Mouse (Mus musculus) CH12.LX (cell line): Measurements from ENCODE around the gene Washc1. TPM values are rescaled to one million over a fixed set of nuclear protein-coding genes. Genes with fewer than 3 reads are reported as not detected.

Experiments
- DNase-seq: peaks from one replicate; pipeline ENCODE4 v3.0.0-alpha.2; 2013; ENCODE audit errors: extremely low read depth
- H3K27ac ChIP-seq: 2 replicates; pipeline ENCODE4 v1.5.1; 2012; ENCODE audit warnings: low read depth, mild to moderate bottlenecking, control low read depth, moderate library complexity; ENCODE audit not compliant: insufficient read depth
- H3K27me3 ChIP-seq: replicated peaks from 2 replicates; pipeline ENCODE3; 2012; ENCODE audit warnings: inconsistent platforms
- H3K36me3 ChIP-seq, 2 experiments: replicated peaks in 1 of 2; 2 replicates each; pipeline versions ENCODE3 to v1.6.1; 2012; ENCODE audit warnings: inconsistent platforms in 1 of 2, low read length in 1 of 2, mild to moderate bottlenecking in 1 of 2, mixed read lengths in 1 of 2, moderate library complexity in 1 of 2; ENCODE audit not compliant: control insufficient read depth in 1 of 2, insufficient read depth in 1 of 2
- H3K4me1 ChIP-seq, 2 experiments: 2 replicates each; pipeline ENCODE4 v1.6.1; 2012; ENCODE audit warnings: inconsistent platforms in 1 of 2, moderate library complexity in 1 of 2; ENCODE audit not compliant: insufficient read depth in 2 of 2, control insufficient read depth in 1 of 2
- H3K4me2 ChIP-seq: 2 replicates; pipeline ENCODE4 v1.6.1; 2012; ENCODE audit warnings: low read depth, mild to moderate bottlenecking, control low read depth; ENCODE audit not compliant: poor library complexity, insufficient read depth, severe bottlenecking
- H3K4me3 ChIP-seq, 3 experiments: fragments of 150-350 bp in 1 of 3; sonication (generic) in 1 of 3; replicated peaks in 1 of 3; 2 replicates each; pipeline versions ENCODE3 to v1.5.1; 2011 to 2012; ENCODE audit warnings: low read depth in 2 of 3, low read length in 2 of 3, mild to moderate bottlenecking in 2 of 3, moderate library complexity in 2 of 3, control low read depth in 1 of 3, improper control_type of control experiment in 1 of 3, inconsistent platforms in 1 of 3, mixed read lengths in 1 of 3; ENCODE audit not compliant: poor library complexity in 1 of 3
- H3K79me2 ChIP-seq: replicated peaks from 2 replicates; pipeline ENCODE4 v1.6.1; 2012; ENCODE audit warnings: mild to moderate bottlenecking, moderate library complexity; ENCODE audit not compliant: control insufficient read depth, poor library complexity, insufficient read depth, severe bottlenecking; ENCODE audit errors: extremely low read depth
- H3K9ac ChIP-seq: 2 replicates; pipeline ENCODE4 v1.6.1; 2012; ENCODE audit warnings: low read depth, mild to moderate bottlenecking, control low read depth, moderate library complexity; ENCODE audit not compliant: insufficient read depth
- H3K9me3 ChIP-seq: replicated peaks from 2 replicates; pipeline ENCODE3; 2012; ENCODE audit warnings: low read length, inconsistent platforms, mixed read lengths
- BHLHE40 ChIP-seq: IDR thresholded peaks from 2 replicates; pipeline ENCODE4 v1.6.1; 2011; ENCODE audit warnings: mild to moderate bottlenecking, low read depth, low read length, improper control_type of control experiment
- CHD2 ChIP-seq: IDR thresholded peaks from 2 replicates; pipeline ENCODE4 v1.6.1; 2011; ENCODE audit warnings: low read length, improper control_type of control experiment
- CTCF ChIP-seq, 2 experiments: IDR thresholded peaks in 1 of 2; conservative IDR thresholded peaks in 1 of 2; 2 replicates each; pipeline ENCODE4 v1.5.1; 2011 to 2012; ENCODE audit warnings: low read depth in 2 of 2, low read length in 2 of 2, improper control_type of control experiment in 1 of 2, inconsistent platforms in 1 of 2, mild to moderate bottlenecking in 1 of 2, moderate library complexity in 1 of 2
- E2F4 ChIP-seq: IDR thresholded peaks from 2 replicates; pipeline ENCODE4 v1.6.1; 2011; ENCODE audit warnings: low read depth, low read length, improper control_type of control experiment; ENCODE audit not compliant: insufficient replicate concordance
- ELF1 ChIP-seq: IDR thresholded peaks from 2 replicates; pipeline ENCODE4 v1.6.1; 2014; ENCODE audit warnings: low read depth, mild to moderate bottlenecking, inconsistent platforms, low read length, improper control_type of control experiment
- ETS1 ChIP-seq: conservative IDR thresholded peaks from 2 replicates; pipeline ENCODE4 v1.6.1; 2012; ENCODE audit warnings: low read depth, mild to moderate bottlenecking, inconsistent platforms, low read length, improper control_type of control experiment, moderate library complexity
- GABPA ChIP-seq: IDR thresholded peaks from 2 replicates; pipeline ENCODE4 v1.6.1; 2012; ENCODE audit warnings: low read depth, low read length, improper control_type of control experiment, inconsistent platforms; ENCODE audit not compliant: insufficient replicate concordance
- JUN ChIP-seq: IDR thresholded peaks from 2 replicates; pipeline ENCODE4 v1.6.1; 2011; ENCODE audit warnings: low read depth, mild to moderate bottlenecking, low read length, improper control_type of control experiment, moderate library complexity; ENCODE audit not compliant: insufficient read depth
- KAT2A ChIP-seq: IDR thresholded peaks from 2 replicates; pipeline ENCODE4 v1.6.1; 2012; ENCODE audit warnings: low read length, improper control_type of control experiment, inconsistent platforms; ENCODE audit not compliant: insufficient replicate concordance
- MAFK ChIP-seq: IDR thresholded peaks from 2 replicates; pipeline ENCODE4 v1.6.1; 2011; ENCODE audit warnings: low read length, improper control_type of control experiment; ENCODE audit not compliant: insufficient replicate concordance
- MYC ChIP-seq: IDR thresholded peaks from 2 replicates; pipeline ENCODE4 v1.6.1; 2011; ENCODE audit warnings: low read depth, mild to moderate bottlenecking, improper control_type of control experiment, low read length
- NELFE ChIP-seq: IDR thresholded peaks from 2 replicates; pipeline ENCODE4 v1.6.1; 2011; ENCODE audit warnings: low read depth, low read length, improper control_type of control experiment
- NRF1 ChIP-seq: IDR thresholded peaks from 2 replicates; pipeline ENCODE4 v1.6.1; 2014; ENCODE audit warnings: low read depth, mild to moderate bottlenecking, inconsistent platforms, low read length, improper control_type of control experiment, moderate library complexity
- RAD21 ChIP-seq: IDR thresholded peaks from 2 replicates; pipeline ENCODE4 v1.6.1; 2011; ENCODE audit warnings: low read depth, mild to moderate bottlenecking, low read length, improper control_type of control experiment, moderate library complexity
- SMC3 ChIP-seq: IDR thresholded peaks from 2 replicates; pipeline ENCODE4 v1.6.1; 2011; ENCODE audit warnings: low read depth, low read length, improper control_type of control experiment
- TBP ChIP-seq: conservative IDR thresholded peaks from 2 replicates; pipeline ENCODE4 v1.6.1; 2011; ENCODE audit warnings: low read depth, low read length, improper control_type of control experiment
- USF2 ChIP-seq: conservative IDR thresholded peaks from 2 replicates; pipeline ENCODE4 v1.6.1; 2011; ENCODE audit warnings: low read depth, low read length, improper control_type of control experiment
- ZC3H11A ChIP-seq: IDR thresholded peaks from 2 replicates; pipeline ENCODE4 v1.6.1; 2012; ENCODE audit warnings: low read depth, mild to moderate bottlenecking, inconsistent platforms, low read length, improper control_type of control experiment
- dilution Hi-C: fragments of 300-500 bp; cut with MboI; formaldehyde crosslinking; loops from 2 replicates; pipeline ENCODE4 v1.14.3; 2020; ENCODE audit warnings: low sequenced_read_pairs; ENCODE audit not compliant: extremely low pct_unique_long_range_greater_than_20kb, extremely low pct_ligation_motif_present
- in situ Hi-C: fragments of 300-500 bp; cut with MboI; formaldehyde crosslinking; loops from 3 replicates; pipeline ENCODE4 v1.14.3; 2019; ENCODE audit warnings: low sequenced_read_pairs, low pct_ligation_motif_present, low pct_unique_long_range_greater_than_20kb, mixed read lengths
- polyA plus RNA-seq: library from polyadenylated mRNA; unstranded; fragments of >175 nt; gene quantifications from 2 replicates; pipeline ENCODE4 v1.2.1, GENCODE M21; 2012; ENCODE audit warnings: low read depth; ENCODE audit not compliant: insufficient read length
- total RNA-seq, 2 experiments: library from RNA; depleted of rRNA; stranded (reverse); fragments of 300-350 nt in 1 of 2; fragments of >200 nt in 1 of 2; gene quantifications; 2 replicates each; pipeline ENCODE4 v1.2.3; 2012 to 2014

Gene Washc1
- total and polyA plus RNA-seq, 3 experiments = 16.4 to 27.8 (median 20.3) TPM

GRCm38 (mm10) chr17:66104076-66104475 lies 7.3 kb upstream of the Washc1 start:
- dilution Hi-C loops (no loop called here), in situ Hi-C loops (loop anchor here (10.0 kb wide), 1 partner anchor 149 kb away; the partner anchor contains the start of gene Twsg1)
- DNase-seq = no peak
- Histone ChIP-seq H3K9ac (no peak overlapping the region), H3K4me1 (peaks cover 4 to 35% of the 10 kb centered on the region in 2 experiments; a peak in 3 of 4 replicates), H3K27me3 (no peaks in the 10 kb centered on the region), H3K36me3 (no peaks in the 10 kb centered on the region), H3K9me3 (no peaks in the 10 kb centered on the region), H3K27ac (no peak overlapping the region), H3K79me2 (peaks cover 20% of the 10 kb centered on the region), H3K4me3 (no peak overlapping the region), H3K4me2 (no peak overlapping the region)
- TF ChIP-seq TBP (no peak), USF2 (no peak), KAT2A (no peak), GABPA (no peak)

DNA sequence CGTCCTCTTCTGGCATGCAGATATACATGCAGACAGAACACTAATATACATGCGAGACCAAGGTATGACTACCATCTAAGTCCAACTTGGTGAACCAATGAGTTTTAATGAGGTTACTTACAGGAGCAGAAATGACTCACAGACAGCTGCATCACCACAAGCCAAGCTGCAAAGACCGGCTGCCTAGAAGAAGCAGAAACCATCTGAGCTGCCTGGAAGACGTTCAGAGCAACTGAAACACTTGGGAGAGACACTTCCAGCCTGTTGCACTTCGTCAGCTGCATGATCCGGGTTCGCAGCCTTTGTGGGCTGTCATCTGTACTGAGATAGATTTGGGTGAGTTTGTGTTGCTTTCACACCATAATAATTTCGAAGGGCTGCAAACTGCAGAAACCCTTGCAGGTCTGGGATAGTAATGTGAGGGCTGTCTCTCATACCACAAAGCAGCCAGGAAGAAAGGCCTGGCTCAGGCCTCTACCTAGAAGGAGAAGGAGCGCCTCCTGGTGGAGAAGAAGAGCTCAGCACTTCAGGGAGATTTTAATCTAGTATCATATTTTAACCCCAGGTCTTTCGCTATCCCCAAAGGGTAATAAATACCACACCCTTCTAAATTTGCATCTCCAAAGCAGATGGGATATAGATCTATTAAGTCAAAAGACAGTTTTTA lies 4.6 kb upstream of the Washc1 start:
- no peak overlapping the region for H3K4me3 ChIP-seq
- H3K4me2 ChIP-seq = no peak overlapping the region
- no peaks in the 10 kb centered on the region for H3K27me3 ChIP-seq
- H3K9me3 ChIP-seq = no peaks in the 10 kb centered on the region
- H3K36me3 ChIP-seq = no peaks in the 10 kb centered on the region
- in situ Hi-C loops = loop anchor here (10.0 kb wide), 1 partner anchor 152 kb away; the partner anchor contains the start of gene Twsg1
- TF ChIP-seq MAFK = no peak
- TF ChIP-seq JUN = no peak
- peak; percentile 91 for TF ChIP-seq RAD21
- TF ChIP-seq NRF1 = no peak
- TF ChIP-seq NELFE = peak; percentile 22; the same call in 1 of the 2 replicates
- no peak for TF ChIP-seq E2F4
- peak; percentile 83 to 94 for TF ChIP-seq CTCF (conservative IDR thresholded peaks at IDR 0.05 in 1 of 2, IDR thresholded peaks at IDR 0.05 in 1 of 2; ENCODE audit: low read depth in 2 of 2, low read length in 2 of 2)
- no peak for TF ChIP-seq ETS1
- TF ChIP-seq SMC3 = peak; percentile 89
- 0 out of 2 replicates have a peak, but pooled peaks have one; percentile 28 for TF ChIP-seq BHLHE40
- peak; percentile 50; the same call in 1 of the 2 replicates for TF ChIP-seq ZC3H11A
- no peak for TF ChIP-seq CHD2
- peak; percentile 34; the same call in 1 of the 2 replicates for TF ChIP-seq ELF1
- no peak for TF ChIP-seq KAT2A
- TF ChIP-seq MYC = no peak
- TF ChIP-seq, all 38 proteins: peak for 7
- peaks cover 10 to 40% of the 10 kb centered on the region in 2 experiments for H3K4me1 ChIP-seq
- H3K9ac ChIP-seq = no peak overlapping the region
- dilution Hi-C loops = no loop called here
- peak; percentile 72 for DNase-seq
- no peak overlapping the region for H3K27ac ChIP-seq
- no peaks in the 10 kb centered on the region for H3K79me2 ChIP-seq
